Mouse (Mus musculus): ENCODE measurements around the gene Igfbp1.

- TF ChIP-seq POLR2A (IDR thresholded peaks at IDR 0.05; ENCODE audit: extremely low read depth, insufficient read depth, low read length) (no peak), CTCF (IDR thresholded peaks at IDR 0.05; ENCODE audit: low read depth, low read length) (no peak)
Observed at GRCm38 (mm10) chr11:7234436-7234835, 36.9 kb downstream of the Igfbp1 start.

All from liver, adult 2 months (tissue).